Comparison of ENCODE assay signal across 8 mouse cellular contexts in the genomic region with DNA sequence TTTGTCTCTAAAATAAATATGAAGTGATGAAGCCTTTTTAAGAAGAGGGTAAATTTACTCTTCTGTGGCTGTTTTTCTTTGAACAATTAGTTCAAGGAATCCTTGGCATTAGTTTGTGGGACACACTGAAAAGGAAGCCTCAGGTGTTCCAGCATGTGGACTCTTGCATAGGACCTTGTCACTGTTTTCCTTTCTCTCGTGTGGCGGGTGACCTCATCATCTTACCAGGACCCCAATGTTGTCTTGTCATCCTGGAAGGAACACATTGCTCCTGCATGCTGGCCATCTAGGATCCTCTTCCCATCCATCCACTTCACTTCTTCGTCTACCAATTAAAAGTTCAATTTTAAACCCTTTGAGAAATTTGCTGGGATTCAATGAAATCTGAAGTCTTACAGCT.
A peak's percentile ranks its signal among the peaks of the same experiment; 100 is the strongest.
DNase-seq lines count a peak whose midpoint lies in the region; ATAC-seq lines count a peak whose summit lies in the region.
"Not testable (repeated sequence)": the region's sequence is repeated elsewhere in the genome, so short reads cannot be mapped to it uniquely, and the experiment has no call there.

No protein-coding gene starts in this region.

- not testable (repeated sequence) for H3K27me3 ChIP-seq in hindbrain, embryonic 11.5 days (ENCODE audit: control insufficient read depth, insufficient read depth, low read length)

- H3K9ac ChIP-seq in hindbrain, embryonic 11.5 days (ENCODE audit: low read depth, low read length), result not testable (repeated sequence)

- H3K36me3 ChIP-seq in hindbrain, embryonic 11.5 days (ENCODE audit: control insufficient read depth, insufficient read depth, low read length), result not testable (repeated sequence)

- H3K4me3 ChIP-seq in hindbrain, embryonic 11.5 days (ENCODE audit: low read depth, low read length), result not testable (repeated sequence)

- not testable (repeated sequence) for H3K4me2 ChIP-seq in hindbrain, embryonic 11.5 days (replicated peaks; ENCODE audit: low read depth, low read length)

- not testable (repeated sequence) for ATAC-seq in hindbrain, embryonic 11.5 days (ENCODE audit: low FRiP score)

- H3K9me3 ChIP-seq in hindbrain, embryonic 11.5 days (ENCODE audit: control insufficient read depth, low read length), result not testable (repeated sequence)

- H3K27ac ChIP-seq in hindbrain, embryonic 11.5 days (ENCODE audit: low read depth, low read length), result not testable (repeated sequence)

- WGBS in hindbrain, embryonic 11.5 days, result 81% methylated on average over 3 of the region's 3 CpGs

- DNase-seq in adipocyte (ENCODE audit: low spot score), result peak; percentile 8
- DNase-seq in cerebellum, adult 8-10 months, result peak; percentile 14
- peak; percentile 14 to 26 for DNase-seq in gastrocnemius, adult 8-10 months (ENCODE audit: low spot score in 2 of 2)
- DNase-seq in hindbrain, embryonic 11.5 days (ENCODE audit: low spot score), result peak; percentile 5
- peak; percentile 30 to 41 for DNase-seq in layer of hippocampus, postnatal 25 days (ENCODE audit: extremely low spot score in 1 of 2, low spot score in 1 of 2)
- peak; percentile 21 to 38 for DNase-seq in lung, postnatal 4 days
- DNase-seq in spleen, postnatal 14 days (ENCODE audit: low spot score in 2 of 2), result peak; percentile 7 to 32
- peak; percentile 45 for DNase-seq in urinary bladder, postnatal 25 days (ENCODE audit: low spot score)

- H3K4me1 ChIP-seq in hindbrain, embryonic 11.5 days (replicated peaks; ENCODE audit: control insufficient read depth, insufficient read depth, low read length), result not testable (repeated sequence)
